Mouse (Mus musculus): ENCODE measurements around the gene Myh9. TPM values are rescaled to one million over a fixed set of nuclear protein-coding genes. Genes with fewer than 3 reads are reported as not detected.

The Myh9 gene
- polyA plus RNA-seq, 1 experiment from 2014 or later: 32.9 TPM

- peaks cover 28% of the 10 kb centered on the region for H3K36me3 ChIP-seq (ENCODE audit: control insufficient read depth, insufficient read depth, low read length)
- H3K4me3 ChIP-seq (ENCODE audit: low read depth, low read length): no peak overlapping the region
- DNase-seq (ENCODE audit: low spot score) (peak; percentile 55), ATAC-seq (ENCODE audit: low FRiP score, low TSS enrichment) (no peak)
- peak overlapping the region; percentile 94 for H3K27ac ChIP-seq (replicated peaks)
- peaks cover 19% of the 10 kb centered on the region for H3K4me1 ChIP-seq (replicated peaks; ENCODE audit: control insufficient read depth, insufficient read depth)
- H3K9me3 ChIP-seq (ENCODE audit: control insufficient read depth, low read length): no peaks in the 10 kb centered on the region
- WGBS: 48% methylated on average over 6 of the region's 6 CpGs
- H3K9ac ChIP-seq (ENCODE audit: low read length): peak overlapping the region; percentile 47
- H3K4me2 ChIP-seq (replicated peaks; ENCODE audit: low read depth): no peak overlapping the region
- no peaks in the 10 kb centered on the region for H3K27me3 ChIP-seq (ENCODE audit: control insufficient read depth, insufficient read depth, low read length)
- TF ChIP-seq EP300 (optimal IDR thresholded peaks at IDR 0.05) (no peak), CTCF (IDR thresholded peaks at IDR 0.05; ENCODE audit: low read depth) (peak; percentile 67)
Measured at GRCm38 (mm10) chr15:77813639-77814375, 28.2 kb downstream of the Myh9 start.

GRCm38 (mm10) chr15:77812578-77812977 is 29.4 kb downstream of the Myh9 start:
- no peak for TF ChIP-seq EP300 (optimal IDR thresholded peaks at IDR 0.05)
- no peak for TF ChIP-seq CTCF (IDR thresholded peaks at IDR 0.05; ENCODE audit: low read depth)
- H3K4me1 ChIP-seq (replicated peaks; ENCODE audit: control insufficient read depth, insufficient read depth): peaks cover 17% of the 10 kb centered on the region
- no peak for ATAC-seq (ENCODE audit: low FRiP score, low TSS enrichment)

DNA sequence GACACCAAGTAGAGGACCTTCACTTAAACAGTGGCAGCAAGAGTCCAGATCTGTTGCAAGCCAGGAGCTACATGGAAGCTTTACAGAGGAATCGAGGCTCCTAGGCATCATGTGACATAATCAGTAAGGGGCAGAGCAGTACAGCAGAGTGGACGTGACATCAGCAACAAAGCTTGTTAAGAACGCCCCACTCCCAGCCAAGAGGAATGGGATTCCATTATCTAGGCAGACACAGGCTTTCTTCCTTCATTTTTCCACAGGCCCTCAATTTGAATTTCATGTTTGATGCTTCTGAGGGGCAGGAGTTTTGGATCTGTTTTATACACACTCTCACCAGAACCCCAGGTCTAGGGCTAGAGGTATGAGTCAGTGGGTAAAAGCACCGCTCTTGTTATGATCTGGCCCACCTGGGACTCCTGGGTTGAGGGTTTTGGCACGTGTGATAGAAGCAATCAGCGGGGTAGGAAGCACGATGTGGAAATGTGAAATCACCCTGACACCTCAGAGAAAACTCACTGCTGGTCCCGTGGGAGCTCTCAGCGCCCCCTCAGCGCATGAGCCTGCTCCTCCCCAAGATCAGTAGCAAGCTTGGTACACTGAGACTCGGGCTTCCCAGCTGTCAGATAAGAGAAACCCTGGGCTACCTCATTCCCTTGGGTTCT is 30.7 kb downstream of the Myh9 start:
- 59% methylated on average over 11 of the region's 11 CpGs for WGBS
- no peak for TF ChIP-seq EP300 (optimal IDR thresholded peaks at IDR 0.05)
- TF ChIP-seq CTCF (IDR thresholded peaks at IDR 0.05; ENCODE audit: low read depth): no peak
- peaks cover 43% of the 10 kb centered on the region for H3K36me3 ChIP-seq (ENCODE audit: control insufficient read depth, insufficient read depth, low read length)
- no peak overlapping the region for H3K4me2 ChIP-seq (replicated peaks; ENCODE audit: low read depth)
- H3K27ac ChIP-seq (replicated peaks): no peak overlapping the region; the same call in 1 of the 2 replicates
- DNase-seq (ENCODE audit: low spot score) (no peak), ATAC-seq (ENCODE audit: low FRiP score, low TSS enrichment) (no peak)
- H3K4me3 ChIP-seq (ENCODE audit: low read depth, low read length): no peak overlapping the region
- H3K9ac ChIP-seq (ENCODE audit: low read length): no peak overlapping the region
- H3K4me1 ChIP-seq (replicated peaks; ENCODE audit: control insufficient read depth, insufficient read depth): peaks cover 9% of the 10 kb centered on the region
- H3K9me3 ChIP-seq (ENCODE audit: control insufficient read depth, low read length): no peaks in the 10 kb centered on the region
- no peaks in the 10 kb centered on the region for H3K27me3 ChIP-seq (ENCODE audit: control insufficient read depth, insufficient read depth, low read length)

More at GRCm38 (mm10) chr15:77812578-77812977, 29.4 kb downstream of the Myh9 start:
- Histone ChIP-seq H3K4me2 (replicated peaks; ENCODE audit: low read depth) (no peak overlapping the region), H3K4me3 (ENCODE audit: low read depth, low read length) (no peak overlapping the region), H3K27me3 (ENCODE audit: control insufficient read depth, insufficient read depth, low read length) (no peaks in the 10 kb centered on the region), H3K9me3 (ENCODE audit: control insufficient read depth, low read length) (no peaks in the 10 kb centered on the region), H3K9ac (ENCODE audit: low read length) (no peak overlapping the region), H3K36me3 (ENCODE audit: control insufficient read depth, insufficient read depth, low read length) (peaks cover 35% of the 10 kb centered on the region), H3K27ac (replicated peaks) (no peak overlapping the region; the same call in 1 of the 2 replicates)
- 78% methylated on average over 10 of the region's 10 CpGs for WGBS
- DNase-seq (ENCODE audit: low spot score): no peak

DNA sequence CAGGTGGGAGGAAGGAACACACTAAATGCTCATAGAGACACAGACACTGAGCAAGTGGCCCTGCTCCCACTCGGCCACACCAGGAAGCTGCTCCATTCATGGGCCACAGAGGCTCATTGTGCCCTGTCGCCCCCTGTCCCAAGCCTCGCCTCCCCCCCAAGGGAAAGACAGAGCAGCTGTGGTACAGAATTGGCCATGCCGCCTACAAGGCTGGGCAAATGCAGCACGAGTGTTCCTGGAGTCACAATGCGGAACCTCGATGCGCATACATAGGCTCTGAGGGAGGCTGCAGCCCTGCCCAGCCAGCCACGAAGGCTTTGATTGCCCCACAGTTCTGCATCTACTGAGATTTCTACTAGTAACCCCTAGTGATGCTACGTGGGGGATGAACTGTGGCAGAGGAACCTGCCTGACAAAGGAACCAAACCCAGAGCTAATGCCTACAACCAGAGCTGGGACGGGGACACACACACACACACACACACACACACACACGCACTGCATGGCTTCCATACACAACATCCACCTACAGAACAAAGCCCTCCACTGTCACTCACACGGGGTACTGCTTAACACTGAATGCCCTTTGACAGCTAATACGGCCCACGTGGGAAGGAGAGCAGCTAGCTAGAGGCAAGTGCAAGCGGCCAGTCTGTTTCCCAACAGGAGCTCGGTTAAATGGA is 31.4 kb downstream of the Myh9 start:
- H3K4me1 ChIP-seq (replicated peaks; ENCODE audit: control insufficient read depth, insufficient read depth): peaks cover 9% of the 10 kb centered on the region
- H3K4me2 ChIP-seq (replicated peaks; ENCODE audit: low read depth): no peak overlapping the region
- no peak overlapping the region for H3K4me3 ChIP-seq (ENCODE audit: low read depth, low read length)
- WGBS: 76% methylated on average over 17 of the region's 17 CpGs
- ATAC-seq (ENCODE audit: low FRiP score, low TSS enrichment) (no peak), DNase-seq (ENCODE audit: low spot score) (no peak)
- H3K9ac ChIP-seq (ENCODE audit: low read length): no peak overlapping the region
- H3K27me3 ChIP-seq (ENCODE audit: control insufficient read depth, insufficient read depth, low read length): no peaks in the 10 kb centered on the region
- peak overlapping the region; percentile 8; the same call in 1 of the 2 replicates for H3K27ac ChIP-seq (replicated peaks)
- peaks cover 47% of the 10 kb centered on the region for H3K36me3 ChIP-seq (ENCODE audit: control insufficient read depth, insufficient read depth, low read length)
- no peak for TF ChIP-seq EP300 (optimal IDR thresholded peaks at IDR 0.05)
- no peak for TF ChIP-seq CTCF (IDR thresholded peaks at IDR 0.05; ENCODE audit: low read depth)
- no peaks in the 10 kb centered on the region for H3K9me3 ChIP-seq (ENCODE audit: control insufficient read depth, low read length)

GRCm38 (mm10) chr15:77809434-77809833 is 32.5 kb downstream of the Myh9 start:
- Histone ChIP-seq H3K27ac (replicated peaks) (no peak overlapping the region; the same call in 1 of the 2 replicates), H3K4me2 (replicated peaks; ENCODE audit: low read depth) (no peak overlapping the region), H3K36me3 (ENCODE audit: control insufficient read depth, insufficient read depth, low read length) (peaks cover 50% of the 10 kb centered on the region), H3K4me3 (ENCODE audit: low read depth, low read length) (no peak overlapping the region), H3K27me3 (ENCODE audit: control insufficient read depth, insufficient read depth, low read length) (no peaks in the 10 kb centered on the region), H3K4me1 (replicated peaks; ENCODE audit: control insufficient read depth, insufficient read depth) (peaks cover 9% of the 10 kb centered on the region), H3K9ac (ENCODE audit: low read length) (no peak overlapping the region), H3K9me3 (ENCODE audit: control insufficient read depth, low read length) (no peaks in the 10 kb centered on the region)
- 77% methylated on average over 1 of the region's 1 CpGs for WGBS
- ATAC-seq (ENCODE audit: low FRiP score, low TSS enrichment) (no peak), DNase-seq (ENCODE audit: low spot score) (no peak)
- TF ChIP-seq EP300 (optimal IDR thresholded peaks at IDR 0.05): no peak
- TF ChIP-seq CTCF (IDR thresholded peaks at IDR 0.05; ENCODE audit: low read depth): no peak

All from stomach, postnatal 0 days (tissue).